Mouse (Mus musculus) left cerebral cortex, postnatal 4 days (tissue): ENCODE measurements around the gene Fkbp5. TPM values are rescaled to one million over a fixed set of nuclear protein-coding genes. Genes with fewer than 3 reads are reported as not detected.

ENCODE experiments used
- DNase-seq: peaks from one replicate; pipeline ENCODE4 v3.0.0-alpha.2; 2022
- intact Hi-C: fragments of 180-260 bp; cut with DNase I; formaldehyde crosslinking; loops from one replicate; pipeline ENCODE4 v1.15.1; 2025
- total RNA-seq, 2 experiments: library from RNA; stranded (reverse); gene quantifications; 2 replicates each; pipeline ENCODE4 v1.2.3; 2021

Gene Fkbp5
- total RNA-seq, 2 experiments from 2014 or later = 39.0 to 40.9 TPM

- no peak for DNase-seq
- intact Hi-C loops = loop anchor here (10.0 kb wide), 1 partner anchor 289 kb away; the partner anchor contains the start of gene Ppard
These were observed 6.8 kb upstream of the Fkbp5 start for GRCm38 (mm10) chr17:28524009-28524695.

GRCm38 (mm10) chr17:28523355-28524008 lies 6.2 kb upstream of the Fkbp5 start:
- intact Hi-C loops = loop anchor here (10.0 kb wide), 1 partner anchor 289 kb away; the partner anchor contains the start of gene Ppard
- no peak for DNase-seq

- DNase-seq = peak; percentile 82
- intact Hi-C loops = loop anchor here (10.0 kb wide), 1 partner anchor 288 kb away; the partner anchor contains the start of gene Ppard
These were observed 5.5 kb upstream of the Fkbp5 start for GRCm38 (mm10) chr17:28522623-28523354.

GRCm38 (mm10) chr17:28521920-28522319 lies 4.6 kb upstream of the Fkbp5 start:
- DNase-seq = no peak
- intact Hi-C loops = loop anchor here (10.0 kb wide), 1 partner anchor 287 kb away; the partner anchor contains the start of gene Ppard

GRCm38 (mm10) chr17:28521071-28521726 lies 3.9 kb upstream of the Fkbp5 start:
- intact Hi-C loops = loop anchor here (10.0 kb wide), 1 partner anchor 286 kb away; the partner anchor contains the start of gene Ppard
- DNase-seq = no peak

- no peak for DNase-seq
- intact Hi-C loops = loop anchor here (10.0 kb wide), 1 partner anchor 286 kb away; the partner anchor contains the start of gene Ppard
These were observed 3.2 kb upstream of the Fkbp5 start for GRCm38 (mm10) chr17:28520561-28520960.

GRCm38 (mm10) chr17:28519827-28520226 lies 2.5 kb upstream of the Fkbp5 start:
- intact Hi-C loops = loop anchor here (10.0 kb wide), 1 partner anchor 285 kb away; the partner anchor contains the start of gene Ppard
- no peak for DNase-seq

GRCm38 (mm10) chr17:28518615-28519071 lies 1.3 kb upstream of the Fkbp5 start:
- no peak for DNase-seq
- intact Hi-C loops = no loop called here

GRCm38 (mm10) chr17:28517956-28518614 lies 758 bp upstream of the Fkbp5 start:
- DNase-seq = peak; percentile 80
- intact Hi-C loops = no loop called here

- intact Hi-C loops = no loop called here
- DNase-seq = no peak
These were observed 446 bp downstream of the Fkbp5 start for GRCm38 (mm10) chr17:28516881-28517280.

GRCm38 (mm10) chr17:28515431-28516341 lies 1.6 kb downstream of the Fkbp5 start:
- intact Hi-C loops = no loop called here
- no peak for DNase-seq

GRCm38 (mm10) chr17:28514555-28514954 lies 2.8 kb downstream of the Fkbp5 start:
- intact Hi-C loops = no loop called here
- DNase-seq = no peak

- intact Hi-C loops = no loop called here
- DNase-seq = no peak
These were observed 3.5 kb downstream of the Fkbp5 start for GRCm38 (mm10) chr17:28513844-28514243.

- DNase-seq = no peak
- intact Hi-C loops = no loop called here
These were observed 4.0 kb downstream of the Fkbp5 start for GRCm38 (mm10) chr17:28513337-28513736.

GRCm38 (mm10) chr17:28512696-28513095 lies 4.6 kb downstream of the Fkbp5 start:
- no peak for DNase-seq
- intact Hi-C loops = no loop called here

GRCm38 (mm10) chr17:28511616-28512541 lies 5.4 kb downstream of the Fkbp5 start:
- intact Hi-C loops = no loop called here
- no peak for DNase-seq

GRCm38 (mm10) chr17:28510445-28511342 lies 6.6 kb downstream of the Fkbp5 start:
- intact Hi-C loops = no loop called here
- DNase-seq = no peak
